Mouse (Mus musculus): Measurements from ENCODE around the gene H1f0. TPM values are rescaled to one million over a fixed set of nuclear protein-coding genes. Genes with fewer than 3 reads are reported as not detected.

Gene H1f0
- total RNA-seq, 2 experiments from 2014 or later, result 262 to 304 TPM

DNA sequence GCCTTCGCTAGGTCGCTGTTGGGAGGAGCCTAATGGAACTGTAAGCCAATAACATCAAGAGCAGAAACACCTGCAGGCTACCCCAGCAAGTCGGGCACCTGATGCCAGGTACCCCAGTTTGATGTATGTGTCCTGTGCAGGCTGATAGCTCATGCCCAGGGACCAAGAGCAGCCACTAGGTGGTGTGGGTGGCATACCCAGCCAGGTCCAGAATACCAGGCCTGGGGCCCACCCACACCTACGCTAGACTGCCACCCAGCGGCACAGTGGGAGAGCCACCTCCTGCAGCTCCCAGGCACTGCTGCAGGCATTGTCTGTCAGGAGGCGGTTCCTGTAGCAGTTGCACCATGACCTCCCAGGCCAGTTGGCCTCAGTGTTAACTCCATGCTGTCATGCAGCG lies 10.6 kb downstream of the H1f0 start:
- DNase-seq, result peak; percentile 85

- DNase-seq, result peak; percentile 37
These were observed 12.5 kb downstream of the H1f0 start for GRCm38 (mm10) chr15:79040501-79041416.

DNA sequence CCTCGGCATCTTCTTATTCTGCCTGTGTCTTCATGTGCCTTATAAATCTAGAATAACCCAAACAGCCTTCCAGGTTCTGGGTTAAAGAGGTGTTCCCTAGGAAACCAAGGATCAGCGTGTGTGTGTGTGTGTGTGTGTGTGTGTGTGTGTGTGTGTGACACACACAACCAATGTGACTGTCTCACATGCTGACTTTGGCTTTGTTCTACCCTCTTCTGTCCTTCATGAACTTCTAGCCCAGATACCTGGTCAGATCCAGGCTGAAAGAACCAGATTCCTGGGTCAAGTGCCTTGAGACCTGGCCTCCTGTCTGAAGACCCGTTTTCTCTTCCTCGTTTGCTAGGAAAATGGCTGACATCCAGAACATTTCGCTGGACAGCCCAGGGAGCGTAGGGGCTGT lies 13.3 kb downstream of the H1f0 start, which contains the start of gene Galr3:
TSS of gene Galr3 (plus strand) at position 301 of the 400 bp plus-strand sequence.
- DNase-seq, result no peak

GRCm38 (mm10) chr15:79042721-79043491 lies 14.7 kb downstream of the H1f0 start:
- no peak for DNase-seq

- DNase-seq, result no peak
These were observed 16.6 kb downstream of the H1f0 start for GRCm38 (mm10) chr15:79044837-79045236.

- no peak for DNase-seq
These were observed 19.9 kb downstream of the H1f0 start for GRCm38 (mm10) chr15:79048186-79048585.

- no peak for DNase-seq
These were observed 22.1 kb downstream of the H1f0 start for GRCm38 (mm10) chr15:79050160-79050845.

DNA sequence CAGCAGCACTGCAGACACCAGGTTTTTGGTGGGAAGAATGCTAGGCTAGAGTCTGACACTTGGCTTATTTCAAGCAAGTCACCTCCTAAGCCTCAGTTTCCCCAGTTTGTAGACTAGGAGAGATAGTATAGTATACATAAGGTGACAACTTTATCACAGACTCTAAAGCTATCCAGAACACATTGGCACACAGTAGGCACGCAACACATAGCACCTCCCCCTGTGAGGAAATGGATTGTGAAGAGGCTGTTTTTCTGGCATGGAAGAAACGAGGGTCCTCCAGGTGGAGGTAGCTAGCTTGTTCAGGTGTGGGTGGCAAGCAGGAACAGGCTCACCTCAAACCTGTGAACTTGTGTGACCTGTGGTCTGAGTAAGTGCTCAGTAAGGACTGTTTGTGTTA lies 22.7 kb downstream of the H1f0 start:
- no peak for DNase-seq

DNA sequence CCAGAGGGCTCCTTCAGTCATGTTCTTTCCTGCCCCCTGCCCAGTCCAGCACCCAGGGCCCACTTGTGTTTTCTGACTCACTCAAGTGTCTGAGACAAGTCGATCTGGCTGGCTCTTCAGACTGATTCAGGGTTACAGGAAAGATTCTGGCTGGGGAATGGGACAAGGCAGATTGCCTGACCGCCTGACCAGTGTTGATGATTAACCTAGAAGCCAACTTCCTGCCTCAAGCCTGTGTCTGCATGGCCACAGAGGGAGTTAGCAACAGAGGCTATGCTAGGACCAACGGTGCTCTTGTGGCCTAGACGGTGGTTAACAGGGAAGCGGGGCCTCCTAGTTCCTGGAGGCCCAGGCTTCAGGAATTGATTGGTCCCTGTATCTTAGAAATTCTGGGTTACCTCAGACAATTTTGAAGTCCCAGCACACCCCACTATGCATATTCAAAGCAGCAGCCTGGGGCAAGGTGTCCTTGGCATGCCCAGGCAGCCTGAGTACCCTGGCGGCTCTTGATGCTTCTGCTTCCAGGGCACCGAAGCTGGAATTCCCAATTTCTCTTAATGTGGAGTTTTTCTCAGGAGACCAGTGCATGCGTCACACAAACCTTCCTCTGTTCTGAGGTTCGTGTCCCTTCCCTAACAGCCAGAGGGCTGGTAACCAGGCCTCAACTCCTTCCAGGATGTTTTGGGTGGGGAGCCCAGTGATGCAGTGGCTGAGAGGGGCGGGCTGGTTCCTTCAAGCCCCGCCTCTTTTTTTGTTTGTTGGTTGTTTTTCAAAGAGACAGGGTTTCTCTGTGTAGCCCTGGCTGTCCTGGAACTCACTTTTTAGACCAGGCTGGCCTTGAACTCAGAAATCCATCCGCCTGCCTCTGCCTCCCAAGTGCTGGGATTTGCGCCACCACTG lies 23.5 kb downstream of the H1f0 start:
- no peak for DNase-seq

GRCm38 (mm10) chr15:79052366-79052765 lies 24.1 kb downstream of the H1f0 start:
- DNase-seq, result no peak

- no peak for DNase-seq
These were observed 28.4 kb downstream of the H1f0 start for GRCm38 (mm10) chr15:79056601-79057000.

DNA sequence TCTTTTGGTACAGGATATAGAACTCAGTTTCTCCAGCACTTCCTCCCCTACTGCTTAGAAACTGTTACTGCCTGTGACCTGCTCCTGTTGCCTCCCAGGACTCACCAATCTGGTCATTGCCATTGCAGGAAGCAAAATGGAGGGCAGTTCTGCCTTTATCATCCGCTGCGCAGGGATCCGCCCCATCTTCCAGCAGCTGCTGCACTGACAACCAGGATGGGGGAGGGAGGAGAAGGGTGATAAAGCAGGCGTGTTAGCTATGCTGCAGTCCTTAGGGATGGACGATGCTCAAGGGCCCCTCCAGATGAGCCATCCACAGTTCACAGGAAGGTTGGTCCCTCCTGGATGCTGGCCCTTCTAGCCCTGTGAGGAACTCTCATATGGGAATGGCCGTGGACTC lies 29.6 kb downstream of the H1f0 start:
- DNase-seq, result no peak

- DNase-seq, result no peak
These were observed 32.8 kb downstream of the H1f0 start for GRCm38 (mm10) chr15:79060887-79061565.

DNA sequence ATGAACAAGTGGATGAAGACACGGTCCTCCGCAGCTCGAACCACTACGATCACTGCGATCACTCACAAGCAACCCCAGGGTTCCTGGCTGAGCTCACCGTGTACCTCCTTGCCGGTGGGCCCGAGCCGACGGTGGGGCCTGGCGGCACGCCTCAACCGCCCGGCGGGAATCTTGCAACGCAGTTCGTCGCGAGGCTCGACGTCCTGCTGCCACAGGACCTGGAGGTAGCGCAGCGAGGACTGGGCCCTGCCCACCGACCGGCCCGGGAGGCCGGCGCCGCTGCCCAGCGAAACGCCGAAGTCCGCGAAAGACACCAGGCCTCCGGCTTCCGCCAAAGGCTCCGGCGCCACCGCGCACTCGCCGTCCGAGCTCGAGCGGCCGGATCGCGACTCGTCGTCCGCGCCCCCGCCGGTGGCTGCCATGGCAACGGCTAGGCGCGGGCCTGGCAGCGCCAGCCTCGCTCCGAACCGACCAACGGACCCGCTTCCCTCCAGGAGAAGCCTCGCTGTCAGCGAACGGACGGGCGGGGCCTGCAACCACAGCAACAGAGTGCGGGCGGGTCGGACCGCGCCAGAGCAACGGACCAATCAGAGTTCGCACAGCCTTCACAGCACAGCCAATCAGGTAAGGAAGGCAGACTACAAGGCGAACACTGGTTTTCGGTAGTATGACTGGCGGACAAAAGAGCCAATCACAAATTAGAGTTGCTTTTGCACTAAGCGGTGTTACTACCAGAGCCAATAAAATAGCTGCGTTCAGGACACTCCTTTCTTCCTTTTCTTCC lies 34.3 kb downstream of the H1f0 start, which contains the start of gene Ankrd54:
TSS of gene Ankrd54 (minus strand) at position 518 of the 784 bp plus-strand sequence.
- peak; percentile 97 for DNase-seq

GRCm38 (mm10) chr15:79063160-79063740 lies 35.0 kb downstream of the H1f0 start:
- no peak for DNase-seq

GRCm38 (mm10) chr15:79065086-79065770 lies 37.0 kb downstream of the H1f0 start:
- peak; percentile 40 for DNase-seq

GRCm38 (mm10) chr15:79066276-79066675 lies 38.0 kb downstream of the H1f0 start:
- no peak for DNase-seq

DNA sequence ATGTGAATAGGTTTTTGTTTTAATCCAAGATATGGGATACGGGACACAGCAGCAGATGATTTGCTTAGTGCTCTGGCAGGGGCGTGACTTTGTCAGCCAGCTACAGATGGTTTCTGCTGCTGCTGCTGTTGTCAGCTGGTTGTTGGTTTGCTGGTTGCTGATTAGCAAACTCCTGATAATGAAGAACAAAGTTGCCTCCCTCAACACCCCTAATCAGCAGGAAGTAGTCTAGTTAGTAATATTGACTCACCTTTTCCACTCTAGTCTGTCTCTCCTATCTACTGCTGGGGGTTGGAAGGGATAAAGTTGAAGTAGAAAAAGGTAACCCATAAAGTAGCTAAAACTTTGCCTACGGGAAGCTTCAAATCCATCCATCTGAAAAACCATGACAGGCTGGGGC lies 39.4 kb downstream of the H1f0 start:
- no peak for DNase-seq

DNA sequence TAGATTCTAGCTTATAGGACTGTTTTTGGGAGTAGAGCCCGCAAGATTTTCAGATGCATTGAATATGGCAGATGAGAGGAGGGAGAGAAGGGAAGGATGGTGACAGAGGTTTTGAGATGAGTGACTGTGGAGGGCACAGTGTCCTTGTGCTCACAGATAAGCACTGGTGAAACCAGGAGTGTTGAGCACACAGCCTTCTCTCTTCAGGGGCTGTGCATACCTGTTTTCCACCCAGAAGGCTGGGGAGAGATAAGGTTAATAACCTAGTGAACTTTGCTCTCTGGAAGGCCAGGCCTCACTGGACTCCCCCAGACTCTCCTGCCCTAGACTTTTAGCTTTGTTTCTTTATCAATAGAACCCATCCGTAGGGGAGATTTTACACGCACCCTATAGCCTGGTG lies 40.2 kb downstream of the H1f0 start:
- DNase-seq, result no peak

Measured in heart, postnatal 4 days (tissue).